Mouse (Mus musculus) megakaryocyte progenitor cell, adult 5-6 weeks (primary cell): ENCODE measurements around the gene Actr5. TPM values are rescaled to one million over a fixed set of nuclear protein-coding genes. Genes with fewer than 3 reads are reported as not detected.
A peak's percentile ranks its signal among the peaks of the same experiment; 100 is the strongest.

Source experiments
- ATAC-seq: replicated peaks from 2 replicates; pipeline ENCODE4 v1.8.0; 2016; ENCODE audit warnings: mild to moderate bottlenecking, moderate TSS enrichment, inconsistent platforms; ENCODE audit not compliant: poor library complexity
- total RNA-seq, 2 experiments: library from RNA; stranded (forward) in 1 of 2; stranded (reverse) in 1 of 2; fragments of 157-497, 149-512 nt in 1 of 2; fragments of 200-1000 nt in 1 of 2; gene quantifications; 2 replicates each; pipeline versions ENCODE4 v1.2.3 to v1.2.4; 2015 to 2017

Gene Actr5
- total RNA-seq (2015) = 9.1 and 14.7 TPM in 2 replicates
- total RNA-seq (2017) = 14.5 and 18.7 TPM in 2 replicates

DNA sequence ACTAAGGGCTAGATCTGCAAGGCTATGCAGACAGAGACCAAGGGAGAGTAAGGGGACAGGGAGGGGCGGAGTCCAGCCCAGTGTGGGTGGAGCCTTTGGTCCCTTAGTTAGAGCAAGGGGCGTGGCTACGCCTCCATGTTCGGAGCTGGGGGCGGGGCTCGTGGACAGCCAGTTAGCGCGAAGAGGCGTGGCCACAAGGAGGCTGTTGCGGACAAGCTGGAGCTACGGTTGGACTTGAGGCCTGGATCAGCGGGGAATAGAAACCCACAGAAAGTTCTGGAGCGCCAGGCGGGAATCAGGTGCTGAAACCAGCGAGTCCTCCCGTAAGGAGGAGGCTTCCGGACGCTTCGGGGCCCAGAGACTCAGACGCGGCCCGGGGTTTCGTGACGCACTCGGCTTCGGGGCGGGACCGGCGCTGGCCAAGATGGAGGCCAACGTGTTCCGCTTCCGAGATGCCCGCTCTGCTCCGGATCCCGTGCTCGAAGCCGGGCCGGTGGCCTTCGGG is at the start of gene Actr5:
TSS of gene Actr5 (plus strand) at position 171 of the 505 bp plus-strand sequence.
- ATAC-seq = peak; percentile 97

DNA sequence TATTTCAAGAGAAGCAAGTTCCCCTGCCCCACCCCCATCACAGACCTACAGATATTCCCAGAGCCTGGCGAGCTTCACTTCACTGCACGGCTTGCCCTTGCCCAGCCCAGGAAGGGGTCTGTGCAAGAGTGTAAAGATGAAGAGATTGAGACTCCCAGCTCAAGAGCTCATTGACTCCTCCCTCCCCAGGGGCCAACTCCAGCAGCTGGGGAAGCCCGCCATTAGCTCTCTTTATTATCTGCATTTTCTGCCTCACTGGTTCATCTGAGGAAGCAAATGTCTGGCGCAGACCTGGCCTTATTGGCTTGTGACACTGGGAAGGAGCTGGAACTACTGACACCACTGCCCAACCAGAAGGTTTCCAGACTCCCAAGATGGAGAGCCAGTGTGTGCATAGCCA is 44.7 kb upstream of the Actr5 start:
- no peak for ATAC-seq

DNA sequence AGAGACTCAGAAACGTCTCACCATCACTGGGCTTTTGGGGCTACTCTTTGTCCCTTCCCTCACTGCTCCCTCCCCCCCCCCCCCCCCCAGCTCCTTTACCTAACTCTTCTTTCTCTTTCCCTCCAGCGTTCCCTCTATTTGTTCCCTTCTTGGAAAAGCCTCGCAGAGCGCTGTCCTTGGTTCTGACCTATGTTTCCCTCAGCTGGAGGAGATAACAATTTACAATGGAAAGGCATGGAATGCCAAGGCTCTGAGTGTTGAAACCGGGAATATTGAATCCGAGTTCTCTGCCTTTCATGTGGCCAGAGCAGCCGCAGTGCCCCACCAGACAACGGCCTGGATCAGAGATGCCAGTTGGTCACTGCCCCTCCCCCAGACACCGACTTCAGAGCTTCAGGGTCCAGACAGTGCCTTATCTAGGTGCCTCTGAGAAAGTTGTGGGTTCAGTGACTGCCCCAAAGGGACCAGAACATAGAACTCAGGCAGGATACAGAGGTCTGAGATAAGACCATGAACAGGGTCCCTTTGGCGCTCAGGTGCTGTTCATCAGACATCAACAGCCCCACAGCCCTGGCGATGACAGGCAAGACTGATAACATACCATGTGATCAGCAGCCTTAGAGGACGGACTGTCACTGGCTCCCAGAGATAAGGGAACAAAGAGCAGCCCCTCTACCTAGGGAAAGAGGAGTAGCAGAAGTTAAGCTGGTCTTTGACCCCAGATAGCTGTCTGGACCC is 39.9 kb upstream of the Actr5 start:
- peak; percentile 75 for ATAC-seq

DNA sequence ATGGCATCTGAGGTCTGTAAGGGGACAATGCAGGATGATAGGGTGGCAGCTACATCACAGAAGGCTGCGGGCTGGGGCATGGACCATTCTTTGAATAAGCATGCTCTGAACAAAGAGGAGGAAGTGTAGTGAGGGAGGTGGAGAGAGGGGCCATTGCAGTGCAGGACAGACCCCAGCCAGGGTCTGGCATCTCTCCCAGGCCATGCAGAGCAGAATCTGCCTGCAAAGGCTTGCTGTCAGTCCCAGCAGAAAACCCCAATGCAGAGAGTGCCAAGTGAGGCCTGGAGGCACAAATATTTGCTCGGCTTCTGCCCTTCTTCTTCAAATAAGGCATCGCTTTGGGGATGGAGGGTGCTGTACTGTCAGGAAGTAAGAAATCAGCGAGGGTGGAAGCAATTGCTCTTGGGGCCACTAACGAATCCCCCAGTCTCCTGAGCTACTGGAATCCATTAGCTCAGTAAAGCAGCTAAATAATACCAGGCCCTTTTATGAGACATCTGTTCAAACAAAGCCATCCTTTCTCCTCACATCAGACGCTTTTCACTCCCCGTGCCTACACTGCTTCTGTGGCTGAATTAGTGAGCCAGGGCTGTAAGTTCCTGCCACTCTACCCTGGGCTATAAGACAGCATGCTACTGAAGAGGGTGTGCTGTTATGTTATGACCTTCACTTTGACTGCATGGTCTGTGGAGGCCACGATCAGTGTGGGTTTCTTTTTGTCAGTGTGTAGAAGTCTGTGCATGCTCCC is 36.0 kb upstream of the Actr5 start:
- no peak for ATAC-seq

DNA sequence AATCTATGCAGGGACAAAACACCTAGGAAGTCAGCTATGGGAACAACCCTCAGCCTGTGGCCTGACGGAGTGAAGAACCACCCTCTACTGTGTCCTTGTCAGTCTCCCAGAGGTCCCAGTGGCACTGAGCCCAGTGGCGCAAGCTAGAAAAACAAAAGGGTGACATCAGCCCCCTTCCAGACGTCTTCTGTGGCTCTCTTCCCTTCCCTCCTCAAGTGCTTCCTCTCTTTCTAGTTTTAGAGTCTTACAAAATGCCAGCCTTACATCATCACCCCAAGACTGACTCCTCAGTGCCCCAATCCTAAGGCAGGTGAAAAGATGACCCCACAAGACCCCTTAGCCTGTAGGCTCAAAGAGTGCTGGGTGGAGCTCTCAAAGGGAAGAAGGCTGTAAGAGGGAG is 34.2 kb upstream of the Actr5 start:
- peak; percentile 68 for ATAC-seq

DNA sequence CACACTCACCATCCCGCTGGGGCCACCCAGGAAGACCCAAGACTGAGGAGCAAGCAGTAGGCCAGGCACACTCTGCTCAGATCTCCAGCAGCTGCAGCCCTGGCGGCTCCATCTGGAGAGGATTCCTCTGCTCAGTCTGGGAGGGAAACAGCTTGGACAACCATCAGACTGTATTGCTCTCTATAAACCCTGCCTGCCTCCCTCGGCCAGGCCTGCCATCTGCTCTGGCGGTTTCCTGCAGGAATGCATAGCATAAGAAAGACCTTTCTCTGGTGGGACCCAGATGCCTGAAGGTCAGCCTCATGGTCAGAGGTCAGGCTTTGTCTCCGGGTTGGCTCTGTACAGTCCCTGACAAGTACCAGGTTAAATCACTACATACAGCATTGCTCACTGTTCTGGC is 33.4 kb upstream of the Actr5 start:
- ATAC-seq = no peak

DNA sequence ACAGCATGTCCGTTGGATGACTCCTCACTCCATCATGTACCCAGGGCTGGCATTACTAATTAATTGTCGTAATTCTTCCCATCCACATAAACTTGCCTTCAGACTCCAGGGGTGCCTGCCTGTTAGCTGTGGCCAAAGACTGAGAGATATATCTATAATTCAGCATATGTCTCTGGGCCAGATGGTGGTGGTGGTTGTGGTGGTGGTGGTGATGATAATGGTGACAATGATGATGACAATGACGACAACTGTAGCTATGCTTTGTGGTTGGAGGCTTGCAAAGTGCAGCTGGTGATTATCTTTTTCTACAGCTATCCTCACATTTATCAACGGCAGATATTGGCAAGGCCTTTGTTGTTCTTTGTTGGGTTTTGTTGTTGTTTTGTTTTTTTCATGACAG is 31.3 kb upstream of the Actr5 start:
- ATAC-seq = no peak

DNA sequence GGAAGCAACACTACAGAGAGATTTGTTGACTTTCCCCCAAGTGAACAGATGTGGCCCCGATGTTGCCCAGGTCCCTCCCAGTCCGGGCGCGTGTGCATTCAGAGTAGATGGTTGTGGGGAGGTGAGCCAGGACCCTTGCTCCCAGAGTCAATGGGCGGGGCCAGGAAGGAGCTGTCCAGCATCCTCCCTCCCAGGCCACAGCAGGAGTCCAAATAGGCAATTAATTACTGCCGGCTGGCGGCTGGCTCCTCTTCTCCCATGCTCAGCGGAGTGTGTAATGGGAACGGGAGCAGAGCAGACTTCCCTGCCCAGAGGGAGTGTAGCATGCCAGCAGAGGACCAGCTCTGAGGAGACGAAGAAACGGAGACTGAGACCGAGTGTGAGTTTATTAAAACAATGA is 29.6 kb upstream of the Actr5 start:
- peak; percentile 68 for ATAC-seq

DNA sequence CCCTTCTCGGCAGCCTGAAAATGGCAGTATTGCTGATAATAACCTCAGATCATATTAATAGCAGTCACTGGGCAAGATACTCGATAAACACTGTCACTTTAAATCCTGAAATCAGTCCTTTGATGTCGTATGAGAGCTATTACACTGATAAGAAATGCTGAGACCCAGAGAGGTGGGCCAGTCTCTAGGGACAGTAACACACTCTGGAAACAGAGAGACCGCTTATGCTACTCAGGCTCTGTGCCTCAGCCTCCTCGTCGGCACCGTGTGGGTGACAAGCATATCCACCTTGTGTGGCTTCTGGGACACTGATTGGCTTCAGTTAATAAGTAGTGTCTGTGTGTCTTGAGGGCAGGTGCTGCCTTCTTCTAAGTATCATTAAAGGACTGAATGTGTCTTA is 29.1 kb upstream of the Actr5 start:
- ATAC-seq = no peak

DNA sequence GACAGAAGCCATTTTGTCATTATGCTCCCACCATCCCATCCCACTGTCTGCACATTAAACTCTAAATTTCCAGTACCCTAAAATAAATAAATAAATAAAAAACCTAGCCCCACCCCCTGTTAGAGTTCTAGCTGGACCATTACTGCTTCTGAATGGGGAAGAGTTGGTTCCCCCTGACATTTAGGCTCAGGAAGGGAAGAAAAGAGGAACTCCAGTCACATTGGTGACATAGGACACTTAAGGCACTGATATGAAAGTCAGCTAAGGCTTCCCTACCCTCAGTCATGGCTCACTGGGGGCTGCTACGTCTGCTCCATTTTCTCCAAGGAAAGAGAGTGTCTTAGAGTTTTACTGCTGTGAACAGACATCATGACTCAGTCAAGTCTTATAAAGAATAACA is 27.9 kb upstream of the Actr5 start:
- peak; percentile 87 for ATAC-seq

DNA sequence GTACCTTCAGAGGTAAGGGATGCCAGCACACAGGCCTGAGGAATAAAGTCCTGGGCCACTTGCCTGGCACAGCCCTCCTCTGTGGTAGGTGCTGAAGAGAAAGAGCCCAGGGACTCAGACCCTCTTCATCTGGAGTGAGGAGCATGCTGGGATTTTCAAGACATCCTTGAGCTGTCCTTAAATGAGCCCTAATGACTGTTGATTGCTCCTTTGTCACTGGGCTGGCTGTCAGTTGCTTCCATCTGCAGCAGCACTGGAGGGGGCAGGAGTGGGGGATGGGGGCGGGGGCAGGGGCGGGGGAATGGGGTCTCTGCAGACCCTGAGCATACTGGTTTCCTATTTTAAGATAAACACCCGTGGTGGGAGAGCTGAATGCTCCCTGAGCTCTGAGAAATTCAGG is 24.2 kb upstream of the Actr5 start:
- no peak for ATAC-seq

DNA sequence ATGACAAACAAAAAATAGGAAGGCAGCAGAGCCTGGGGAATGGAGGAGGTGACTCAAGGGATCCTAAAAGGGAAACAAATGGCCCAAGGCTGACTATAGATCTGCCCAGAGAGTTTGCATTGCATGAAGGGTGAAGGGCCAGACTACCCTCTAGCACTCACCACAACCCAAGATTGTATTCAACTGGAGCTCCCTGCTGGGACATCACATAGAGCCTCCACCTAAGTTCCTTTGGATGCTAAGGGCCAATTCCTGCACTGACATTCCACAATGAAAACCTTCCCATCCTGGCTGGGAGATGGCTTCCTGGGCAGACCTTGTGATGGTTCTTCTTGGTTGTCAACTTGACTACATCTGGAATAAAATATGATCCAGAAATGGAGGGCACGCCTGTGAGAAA is 23.4 kb upstream of the Actr5 start:
- no peak for ATAC-seq

DNA sequence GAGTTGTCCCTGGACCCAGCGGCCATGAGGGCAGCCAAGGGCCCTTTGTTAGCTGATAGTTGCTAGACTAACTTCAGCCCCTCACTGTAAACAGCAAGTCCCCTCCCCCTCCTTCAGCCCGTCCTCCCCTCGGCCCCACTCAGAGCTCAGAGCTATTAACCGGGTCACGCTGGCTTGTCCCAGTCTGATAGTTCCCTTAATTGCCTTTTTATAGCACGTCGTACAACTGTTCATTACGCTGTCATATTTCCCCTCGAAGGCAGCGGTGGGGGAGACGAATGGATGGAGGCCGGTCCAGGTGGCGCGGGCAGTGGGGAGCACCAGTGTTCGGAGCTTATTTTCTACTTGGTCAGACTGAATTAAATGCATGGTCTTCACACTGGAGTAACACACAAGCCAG is 22.0 kb upstream of the Actr5 start:
- no peak for ATAC-seq

DNA sequence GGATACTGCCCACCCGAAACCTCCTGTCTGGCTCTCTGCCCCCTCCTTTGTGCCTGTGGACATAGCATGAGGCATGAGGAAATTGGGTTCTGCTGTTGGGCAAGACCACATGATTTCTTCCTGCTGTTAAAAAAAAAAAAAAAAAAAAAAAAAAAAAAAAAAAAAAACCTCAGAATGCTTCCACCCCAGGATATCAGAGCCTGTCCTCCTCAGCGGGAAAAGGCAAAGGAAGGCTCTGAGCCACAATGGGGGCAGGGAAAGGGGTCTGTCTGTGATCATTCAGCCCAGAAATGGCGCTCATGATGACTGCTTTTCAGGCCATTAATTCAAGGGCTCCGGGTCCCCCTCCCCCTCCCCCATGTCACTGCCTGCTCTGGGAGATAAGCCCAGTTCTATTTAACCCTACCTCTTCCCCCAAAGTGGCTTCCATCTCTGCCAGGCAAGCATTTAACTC is 18.1 kb upstream of the Actr5 start:
- ATAC-seq = peak; percentile 70

DNA sequence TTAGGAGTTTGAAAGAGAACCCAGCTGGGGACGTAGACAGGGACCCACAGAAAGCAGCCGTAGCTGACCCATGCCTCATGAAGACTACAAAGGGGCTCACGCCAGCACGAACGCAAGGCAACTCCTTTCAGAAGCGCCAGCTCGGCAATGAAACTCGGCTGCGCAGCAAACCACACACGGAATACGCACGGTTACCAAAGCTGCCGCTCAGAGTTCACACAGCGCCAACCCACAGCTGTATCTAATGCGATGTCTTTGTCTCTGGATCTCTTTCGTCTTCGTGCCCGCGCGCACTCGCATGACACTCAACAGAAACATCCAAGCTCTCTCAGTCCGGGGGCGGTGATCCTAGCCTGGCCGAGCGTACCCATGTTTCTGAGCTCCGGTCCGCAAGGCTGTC is 15.0 kb upstream of the Actr5 start:
- no peak for ATAC-seq

DNA sequence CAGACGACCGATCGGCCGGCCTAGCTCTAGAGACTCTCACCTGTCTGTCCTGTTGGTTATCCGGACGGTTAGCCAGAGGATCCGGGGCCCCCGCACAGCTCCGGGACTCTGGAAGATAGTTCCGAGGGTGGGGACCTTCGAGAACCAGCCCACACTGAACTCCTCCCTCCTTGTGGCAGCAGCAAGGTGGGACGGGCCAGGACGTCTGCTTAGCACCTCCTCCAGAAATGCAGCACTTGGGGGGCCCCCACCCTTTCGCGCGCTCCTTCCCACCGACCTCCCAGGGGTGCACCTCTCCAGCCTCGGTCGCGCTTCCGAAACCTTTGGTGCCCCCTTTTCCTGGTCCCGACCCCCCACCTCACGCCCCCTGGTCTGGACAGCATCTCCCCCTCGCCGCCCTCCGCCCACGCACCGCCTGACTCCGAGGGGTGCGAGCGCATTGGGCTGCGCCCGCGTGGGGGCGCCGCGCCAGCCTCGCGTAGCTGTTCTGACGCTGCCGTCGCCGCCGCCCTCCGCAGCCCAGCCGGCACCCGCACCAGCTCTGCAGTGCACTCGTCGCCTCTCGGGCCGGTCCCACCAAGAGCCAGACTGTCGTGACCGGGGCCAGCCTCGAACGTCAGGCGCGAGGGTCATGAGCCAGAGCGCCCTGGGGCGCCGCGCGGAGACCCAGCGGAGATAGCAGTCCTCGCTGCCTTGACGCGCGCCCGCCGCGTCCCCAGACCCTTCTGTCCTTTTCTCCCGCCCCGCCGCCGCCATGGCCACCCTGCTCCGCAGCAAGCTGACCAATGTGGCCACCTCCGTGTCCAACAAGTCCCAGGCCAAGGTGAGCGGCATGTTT is 14.0 kb upstream of the Actr5 start, which contains the start of gene Slc32a1:
TSS of gene Slc32a1 (plus strand) at position 280 of the 838 bp plus-strand sequence.
- no peak for ATAC-seq

DNA sequence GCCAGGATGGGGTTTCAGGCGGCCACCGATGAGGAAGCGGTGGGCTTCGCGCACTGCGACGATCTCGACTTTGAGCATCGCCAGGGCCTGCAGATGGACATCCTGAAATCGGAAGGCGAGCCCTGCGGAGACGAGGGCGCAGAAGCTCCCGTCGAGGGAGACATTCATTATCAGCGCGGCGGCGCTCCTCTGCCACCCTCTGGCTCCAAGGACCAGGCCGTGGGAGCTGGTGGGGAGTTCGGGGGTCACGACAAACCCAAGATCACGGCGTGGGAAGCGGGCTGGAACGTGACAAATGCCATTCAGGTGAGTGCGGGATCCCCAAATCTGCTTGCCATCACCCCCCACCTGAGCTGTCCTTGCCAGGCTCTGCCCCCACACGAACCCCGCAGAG is 13.4 kb upstream of the Actr5 start:
- ATAC-seq = no peak

DNA sequence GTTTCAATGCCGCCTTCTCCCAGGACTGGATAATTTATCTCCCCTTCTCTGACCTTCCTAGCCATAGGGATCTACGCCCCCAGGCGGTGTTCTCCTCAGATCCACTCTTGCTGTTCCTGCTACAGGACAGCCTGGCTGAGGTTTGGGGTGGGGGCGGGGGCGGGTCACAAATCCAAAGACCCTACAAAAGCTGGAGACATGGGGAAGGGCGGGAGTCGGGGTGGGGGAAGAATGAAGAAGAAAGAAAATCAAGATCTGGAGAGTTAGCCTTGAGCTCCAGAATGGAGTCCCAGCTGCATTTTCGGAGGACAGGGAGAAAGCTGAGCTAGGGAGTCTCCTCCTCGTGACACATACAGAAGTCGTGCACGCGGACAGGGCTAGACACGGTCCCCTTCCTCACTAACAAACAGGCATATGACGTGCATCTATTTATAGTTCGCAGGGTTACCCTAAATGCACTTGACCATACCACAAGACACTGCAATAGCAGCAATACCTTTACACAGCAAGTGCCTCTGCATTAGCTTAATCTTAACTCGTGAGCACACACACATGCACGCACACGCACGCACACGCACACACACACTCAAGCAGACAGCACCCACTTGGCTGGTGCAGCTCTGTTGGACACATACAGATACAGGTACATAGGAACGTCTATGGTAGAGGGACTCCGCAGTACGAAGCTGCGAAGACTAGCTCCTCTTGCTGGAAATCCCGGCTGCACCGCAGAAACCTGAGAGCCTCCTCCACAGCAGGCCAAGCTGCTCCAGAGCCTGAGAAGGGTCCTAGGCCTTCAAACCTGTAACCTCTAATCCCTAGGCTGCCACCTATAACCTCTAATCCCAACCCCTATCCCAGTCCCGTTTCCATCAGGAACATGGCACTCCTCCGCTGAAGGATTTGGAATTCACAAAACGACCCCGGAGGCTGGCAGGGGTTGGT is 12.7 kb upstream of the Actr5 start:
- no peak for ATAC-seq

DNA sequence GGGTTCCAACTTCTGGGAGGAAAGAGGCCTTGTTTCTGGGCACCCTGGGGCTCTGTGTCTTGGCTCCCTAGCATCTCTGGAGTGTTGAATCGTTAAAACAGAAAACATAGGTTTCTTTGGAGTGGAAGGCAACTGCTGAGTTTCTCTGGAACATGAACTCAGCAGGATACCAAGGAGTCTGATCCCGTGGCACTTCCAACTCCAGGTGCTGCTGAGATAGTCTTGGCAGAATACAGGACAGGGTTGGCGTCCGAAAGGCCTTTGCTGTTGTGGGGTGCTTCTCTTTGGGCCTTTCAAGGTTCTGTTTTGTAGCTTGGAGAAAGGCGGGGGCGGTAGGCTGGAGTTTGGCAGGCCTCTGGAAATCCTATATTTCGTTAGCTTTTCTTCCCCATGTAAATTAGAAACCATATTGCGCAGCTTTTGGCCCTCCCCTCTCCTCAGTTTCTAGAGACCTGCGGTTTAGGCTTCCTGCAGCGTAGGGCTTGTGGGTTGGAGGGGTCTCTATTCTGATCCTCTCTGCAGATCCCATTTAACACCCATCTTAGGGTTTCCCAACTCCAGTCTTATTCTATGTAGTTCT is 11.9 kb upstream of the Actr5 start:
- 0 out of 2 replicates have a peak, but pooled peaks have one; percentile 8 for ATAC-seq
